Mouse (Mus musculus): Measurements from ENCODE around the gene Cgn. TPM values are rescaled to one million over a fixed set of nuclear protein-coding genes. Genes with fewer than 3 reads are reported as not detected.

Cgn gene
- polyA plus RNA-seq (2012; rRNA removed) = 24.6 and 28.0 TPM in 2 replicates

DNA sequence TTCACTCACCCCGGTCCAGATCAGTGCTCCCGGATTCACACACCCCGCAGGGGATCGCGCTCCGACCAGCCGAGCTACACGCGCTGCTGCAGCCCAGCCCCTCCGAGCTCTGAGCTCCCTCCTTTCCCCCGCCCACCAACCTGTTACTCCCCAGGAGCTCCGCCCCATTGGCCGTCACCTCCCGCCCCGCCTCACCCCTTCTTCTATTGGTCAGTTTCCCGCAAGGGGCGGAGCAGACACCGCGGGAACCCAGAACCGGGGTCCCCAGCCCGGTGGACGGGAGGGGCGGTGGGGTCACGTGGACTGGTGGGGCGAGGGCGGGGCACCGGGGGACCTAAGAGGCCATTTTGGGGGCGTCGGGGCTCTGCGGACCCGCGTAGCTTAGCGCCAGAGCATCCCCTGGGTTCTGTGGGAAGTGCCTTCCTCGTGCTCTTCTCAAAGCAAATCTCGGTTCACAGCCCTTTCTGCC is at the start of gene Cgn:
Gene Cgn (minus strand): TSS at position 126 of the 469 bp plus-strand sequence.

Other genes with a start within 250 kb of the Cgn start
- gene Snx27, start 203.8 kb downstream of the Cgn start, polyA plus RNA-seq (2012; rRNA removed) = 5.1 and 6.1 TPM in 2 replicates
- not detected in 2 replicates for gene Gm10972, start 143.4 kb downstream of the Cgn start, polyA plus RNA-seq (2012; rRNA removed)
- 23.5 and 27.6 TPM in 2 replicates for gene Tuft1, start 127.6 kb downstream of the Cgn start, polyA plus RNA-seq (2012; rRNA removed)
- 10.0 and 13.1 TPM in 2 replicates for gene Selenbp2, start 92.9 kb downstream of the Cgn start, polyA plus RNA-seq (2012; rRNA removed)
- gene Pogz, start 51.1 kb upstream of the Cgn start, polyA plus RNA-seq (2012; rRNA removed) = 16.7 and 18.2 TPM in 2 replicates
- 187 and 247 TPM in 2 replicates for gene Psmb4, start 100.5 kb upstream of the Cgn start, polyA plus RNA-seq (2012; rRNA removed)
- 1,269 and 1,288 TPM in 2 replicates for gene Selenbp1, start 146.6 kb upstream of the Cgn start, polyA plus RNA-seq (2012; rRNA removed)
- 7.8 and 10.0 TPM in 2 replicates for gene Rfx5, start 167.6 kb upstream of the Cgn start, polyA plus RNA-seq (2012; rRNA removed)
- 28.7 and 32.1 TPM in 2 replicates for gene Pi4kb, start 188.2 kb upstream of the Cgn start, polyA plus RNA-seq (2012; rRNA removed)
- gene Zfp687, start 229.0 kb upstream of the Cgn start, polyA plus RNA-seq (2012; rRNA removed) = 22.6 and 24.0 TPM in 2 replicates

All from colon, adult 2 months (tissue).